Mouse (Mus musculus) lung, adult 18-20 months (tissue): ENCODE data around the gene Lcmt1.
A peak's percentile ranks its signal among the peaks of the same experiment; 100 is the strongest.

Experiments
- DNase-seq, 2 experiments: peaks; one replicate each; pipeline ENCODE4 v3.0.0; 2022; ENCODE audit warnings: mixed read lengths in 2 of 2

Lcmt1 gene

GRCm38 (mm10) chr7:123404198-123404597 is 34.6 kb downstream of the Lcmt1 start:
- no peak for DNase-seq

GRCm38 (mm10) chr7:123405619-123406018 is 36.0 kb downstream of the Lcmt1 start:
- DNase-seq = no peak

- no peak for DNase-seq
Measured at GRCm38 (mm10) chr7:123406988-123407387, 37.4 kb downstream of the Lcmt1 start.

GRCm38 (mm10) chr7:123410502-123410901 is 40.9 kb downstream of the Lcmt1 start:
- DNase-seq = no peak

- peak; percentile 71 to 76 for DNase-seq
Measured at GRCm38 (mm10) chr7:123411109-123411508, 41.5 kb downstream of the Lcmt1 start.

- DNase-seq = no peak
Measured at GRCm38 (mm10) chr7:123412143-123412542, 42.6 kb downstream of the Lcmt1 start.

GRCm38 (mm10) chr7:123416803-123417202 is 47.2 kb downstream of the Lcmt1 start:
- DNase-seq = no peak

- no peak for DNase-seq
Measured at GRCm38 (mm10) chr7:123417661-123418060, 48.1 kb downstream of the Lcmt1 start.

GRCm38 (mm10) chr7:123419984-123420383 is 50.4 kb downstream of the Lcmt1 start:
- DNase-seq = no peak

GRCm38 (mm10) chr7:123421958-123422357 is 52.4 kb downstream of the Lcmt1 start:
- DNase-seq = no peak

- DNase-seq = no peak
Measured at GRCm38 (mm10) chr7:123424281-123424680, 54.7 kb downstream of the Lcmt1 start.

- no peak for DNase-seq
Measured at GRCm38 (mm10) chr7:123425134-123425757, 55.7 kb downstream of the Lcmt1 start.

GRCm38 (mm10) chr7:123429624-123430410 is 60.2 kb downstream of the Lcmt1 start:
- DNase-seq = peak; percentile 25 to 27

GRCm38 (mm10) chr7:123430411-123430705 is 60.8 kb downstream of the Lcmt1 start:
- DNase-seq = no peak

GRCm38 (mm10) chr7:123431206-123431605 is 61.6 kb downstream of the Lcmt1 start:
- DNase-seq = no peak

- DNase-seq = no peak
Measured at GRCm38 (mm10) chr7:123442079-123442478, 72.5 kb downstream of the Lcmt1 start.

- no peak for DNase-seq
Measured at GRCm38 (mm10) chr7:123448794-123449193, 79.2 kb downstream of the Lcmt1 start.

GRCm38 (mm10) chr7:123449676-123450075 is 80.1 kb downstream of the Lcmt1 start:
- no peak for DNase-seq

GRCm38 (mm10) chr7:123450515-123450914 is 80.9 kb downstream of the Lcmt1 start:
- no peak for DNase-seq

- no peak for DNase-seq
Measured at GRCm38 (mm10) chr7:123452551-123452950, 83.0 kb downstream of the Lcmt1 start.

GRCm38 (mm10) chr7:123453066-123453465 is 83.5 kb downstream of the Lcmt1 start:
- no peak for DNase-seq

GRCm38 (mm10) chr7:123455088-123455487 is 85.5 kb downstream of the Lcmt1 start:
- no peak for DNase-seq

- DNase-seq = no peak
Measured at GRCm38 (mm10) chr7:123458309-123458708, 88.7 kb downstream of the Lcmt1 start.

GRCm38 (mm10) chr7:123459247-123459646 is 89.7 kb downstream of the Lcmt1 start:
- DNase-seq = no peak

- DNase-seq = no peak
Measured at GRCm38 (mm10) chr7:123461316-123461715, 91.7 kb downstream of the Lcmt1 start.
